Mouse (Mus musculus) urinary bladder, postnatal 14 days (tissue): ENCODE data around the gene Fig4.

Experiments
- DNase-seq: peaks from one replicate; pipeline ENCODE4 v3.0.0; 2021; ENCODE audit warnings: low spot score

Fig4 gene

DNA sequence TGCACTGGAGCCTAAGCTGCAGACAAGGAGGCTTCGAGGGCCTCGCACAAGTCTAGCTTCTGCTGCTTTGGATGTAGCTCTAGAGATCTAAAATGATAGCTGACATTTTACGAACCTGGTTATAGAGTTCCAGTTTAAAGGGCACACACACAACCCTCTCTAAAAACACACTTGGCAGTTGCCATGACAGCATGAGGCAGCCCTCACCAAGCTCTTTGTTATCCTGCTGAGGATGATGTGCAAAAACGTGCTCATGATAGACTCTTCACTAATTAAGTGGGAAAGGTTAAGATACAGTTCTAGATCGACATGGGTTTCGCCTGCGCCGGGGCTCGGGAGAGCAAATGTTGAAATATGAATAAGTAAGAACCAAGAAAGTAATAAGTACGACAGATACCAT, 84.2 kb downstream of the Fig4 start:
- DNase-seq, result no peak

DNA sequence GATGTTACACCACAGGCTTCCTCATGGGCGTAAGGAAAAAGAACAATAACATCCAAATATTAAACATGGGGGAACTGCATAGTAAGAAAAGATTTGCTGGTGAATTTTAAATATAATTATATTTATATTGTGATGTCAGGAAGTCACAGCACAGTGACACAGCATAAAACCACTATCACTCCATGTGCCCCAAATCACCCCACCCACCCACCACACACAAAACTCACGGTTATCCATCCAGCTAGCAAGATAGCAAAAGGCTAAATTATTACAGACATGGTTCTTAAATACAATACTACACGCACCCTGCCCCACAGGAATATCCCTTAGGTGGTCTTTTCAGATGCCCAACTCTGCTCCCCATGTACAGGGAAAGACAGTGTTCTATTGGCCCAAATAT, 89.0 kb downstream of the Fig4 start:
- DNase-seq, result no peak

DNA sequence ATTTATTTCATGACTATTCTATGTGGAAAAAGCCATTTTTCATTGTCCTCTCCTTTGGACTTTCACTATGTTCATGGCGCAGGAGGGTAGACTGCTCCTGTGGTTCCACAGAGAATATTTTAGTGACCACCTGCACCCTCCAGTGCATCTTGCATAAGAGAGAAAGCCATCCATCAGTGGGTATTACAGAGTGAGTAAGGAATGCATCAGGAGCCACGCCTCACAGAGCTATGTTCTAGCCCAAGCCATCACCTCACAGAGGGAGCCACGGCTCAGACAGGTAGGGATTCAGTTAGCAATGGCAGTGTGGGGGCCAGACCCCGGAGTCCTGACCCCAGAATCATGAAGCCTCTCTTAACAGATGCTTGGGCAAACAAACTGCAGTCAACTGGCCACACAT, 93.5 kb downstream of the Fig4 start:
- no peak for DNase-seq

DNA sequence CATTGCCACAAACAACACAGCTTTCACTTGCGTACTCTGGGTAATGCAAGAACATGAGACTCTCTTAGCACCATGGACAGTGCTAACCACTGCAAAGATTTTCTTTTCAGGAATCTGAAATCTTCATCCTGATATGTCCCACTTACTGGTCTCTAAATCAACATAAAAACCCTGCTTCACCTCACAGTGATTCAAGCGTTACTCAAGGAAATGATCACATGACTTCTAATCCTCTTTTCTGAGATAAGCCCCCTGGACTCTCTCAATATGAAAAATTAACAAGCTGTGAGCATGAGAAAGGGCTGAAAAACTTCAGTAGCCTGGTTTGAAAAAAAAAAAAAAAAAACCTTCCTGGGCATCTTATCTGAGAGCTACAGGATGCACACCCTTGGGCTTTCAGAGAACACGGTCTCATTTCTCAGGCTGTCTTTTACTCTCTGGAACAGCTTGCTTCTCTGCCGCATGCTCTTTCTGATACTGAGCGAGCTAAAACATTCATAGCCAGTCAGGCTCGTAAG, 94.1 kb downstream of the Fig4 start:
- no peak for DNase-seq

DNA sequence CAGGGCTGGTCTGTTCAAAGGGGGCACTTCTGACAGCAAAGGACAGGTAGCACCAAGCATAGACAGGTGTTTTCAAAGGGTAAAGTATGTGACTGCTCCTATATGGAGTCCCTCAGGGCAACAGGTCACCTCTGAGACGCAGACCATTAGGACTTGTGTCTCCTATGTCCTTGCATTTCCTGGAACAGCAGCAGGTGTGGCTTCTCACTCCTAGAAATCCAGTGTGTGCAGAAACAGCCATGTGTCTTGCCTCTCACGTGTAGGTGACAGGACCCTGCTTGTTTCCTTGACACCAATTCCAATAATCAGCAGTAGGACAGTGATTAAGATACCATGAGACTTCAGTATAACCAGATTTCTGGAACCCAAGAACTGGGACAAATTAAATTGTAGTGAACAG, 97.4 kb downstream of the Fig4 start:
- DNase-seq, result no peak

DNA sequence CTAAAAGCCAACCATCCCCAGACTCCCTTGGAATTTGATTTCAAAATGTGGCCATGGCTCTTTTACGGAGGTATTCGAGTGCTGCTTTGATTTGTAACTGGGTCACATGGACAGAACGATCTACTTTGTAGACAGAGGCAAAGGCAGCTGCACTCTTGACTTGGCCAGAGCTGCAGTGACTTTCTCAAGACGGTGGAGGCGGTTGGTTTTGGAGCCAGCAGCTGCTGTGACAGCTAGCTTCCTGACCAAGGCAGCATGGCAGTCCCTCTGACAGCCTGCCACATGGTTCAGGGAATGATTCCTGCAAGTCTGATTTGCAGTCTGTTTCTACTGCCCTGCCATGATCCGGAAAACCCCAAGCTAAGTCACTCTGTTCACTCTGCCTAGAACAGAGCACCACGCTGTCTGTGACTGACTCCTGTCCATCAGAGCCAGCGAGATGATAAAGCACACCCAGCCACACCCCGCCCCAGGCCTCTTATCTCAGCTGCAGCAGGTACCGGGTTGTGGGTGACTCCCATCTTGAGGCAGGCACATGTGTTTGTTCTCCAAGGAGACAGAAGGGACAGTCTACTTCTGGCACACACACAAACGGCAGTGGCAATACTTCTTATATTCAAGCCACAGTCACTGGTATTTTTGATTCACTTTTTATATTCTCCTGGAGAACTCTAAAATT, 98.3 kb downstream of the Fig4 start:
- DNase-seq, result no peak

DNA sequence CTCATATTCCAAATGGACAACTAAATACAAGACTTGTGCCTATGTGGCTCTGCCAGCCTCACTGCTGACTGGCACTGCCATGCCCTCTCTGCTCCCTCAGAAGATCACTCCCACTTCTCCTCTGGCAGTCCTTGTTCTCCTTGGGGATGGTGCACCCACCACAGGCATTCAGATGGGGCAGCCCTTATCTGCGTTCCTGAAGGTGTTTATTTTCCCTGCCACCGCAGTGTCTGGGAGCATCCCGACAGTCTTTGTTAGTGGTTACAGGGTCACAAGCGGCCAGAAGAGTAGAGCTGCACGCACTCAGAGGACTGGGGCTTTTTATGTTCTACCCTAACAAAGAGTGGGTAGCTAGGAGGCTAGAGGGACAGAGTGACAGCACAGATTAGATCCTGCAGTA, 98.9 kb downstream of the Fig4 start:
- no peak for DNase-seq

DNA sequence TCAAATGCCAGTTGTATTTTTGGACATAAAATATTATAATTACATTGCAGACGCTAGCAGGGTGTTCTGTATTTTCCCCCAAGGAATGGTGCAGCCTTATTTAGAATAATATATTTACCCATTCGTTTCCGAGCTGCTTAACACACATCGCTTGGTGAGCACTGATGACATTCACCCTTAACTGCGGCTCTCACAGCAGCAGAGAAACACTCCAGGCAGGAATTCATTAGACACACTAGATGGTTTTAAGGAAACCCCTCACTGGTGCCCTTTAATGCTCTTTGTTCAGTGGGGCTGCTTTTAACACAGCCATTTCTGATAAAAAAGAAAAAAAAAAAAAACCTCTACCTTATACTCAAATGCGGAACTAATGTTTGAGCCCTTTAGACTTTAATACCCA, 104.3 kb downstream of the Fig4 start:
- no peak for DNase-seq

DNA sequence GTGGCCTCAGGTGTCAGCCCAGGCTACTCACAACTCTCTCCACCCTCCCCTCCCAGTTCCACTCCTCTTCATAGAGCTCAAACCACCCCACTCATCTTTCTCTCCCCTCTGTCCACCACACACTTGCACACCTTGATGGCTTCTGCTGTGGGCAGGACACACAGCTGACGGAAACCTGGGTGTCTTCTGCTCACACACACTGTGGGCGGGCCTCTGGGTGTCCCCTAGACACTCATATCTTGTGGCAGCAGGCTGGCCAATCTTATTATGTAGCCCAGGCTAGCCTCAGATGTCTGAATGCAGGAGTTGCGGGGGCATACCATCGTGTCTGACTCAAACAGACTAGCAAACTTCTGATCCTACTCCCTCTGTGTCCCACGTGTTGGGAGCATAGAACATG, 105.3 kb downstream of the Fig4 start:
- no peak for DNase-seq

DNA sequence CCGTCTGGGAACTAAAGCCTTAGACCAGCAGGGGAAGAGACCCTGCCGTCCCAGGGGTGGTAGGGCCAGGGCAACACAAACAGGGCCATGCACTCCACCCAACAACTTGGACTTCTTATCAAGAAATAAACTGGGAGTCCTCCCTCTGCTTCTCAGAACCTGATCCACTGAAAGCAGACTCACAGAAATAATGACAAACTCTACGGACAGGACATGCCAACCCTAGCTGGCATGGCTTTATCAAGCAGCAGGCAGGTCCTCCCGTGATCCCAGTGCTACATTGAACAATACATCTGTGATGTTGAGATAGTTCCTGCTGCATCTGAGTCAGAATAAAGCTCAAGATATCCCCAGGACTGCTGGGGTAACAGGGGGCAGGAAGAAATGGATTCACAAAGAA, 106.8 kb downstream of the Fig4 start:
- DNase-seq, result no peak

DNA sequence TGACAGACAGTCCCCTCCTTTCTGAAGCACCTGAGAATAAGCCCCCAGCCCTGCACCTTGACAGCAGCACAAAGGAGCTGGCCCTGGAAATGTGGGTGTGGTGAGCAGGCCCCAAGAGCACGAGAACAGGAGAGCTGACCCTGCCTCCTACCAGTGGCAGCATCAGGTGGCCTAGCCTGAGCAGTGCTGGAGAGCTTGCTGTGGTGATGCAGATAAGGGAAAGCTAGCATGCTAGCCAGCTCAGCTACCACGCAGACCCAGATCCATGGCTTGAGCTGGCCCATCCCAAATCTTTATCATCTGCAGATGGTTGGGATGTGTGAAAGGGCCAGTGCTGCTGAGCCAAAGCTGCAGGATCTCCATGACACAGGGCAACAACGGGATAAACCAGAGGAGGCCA, 113.7 kb downstream of the Fig4 start:
- DNase-seq, result no peak

DNA sequence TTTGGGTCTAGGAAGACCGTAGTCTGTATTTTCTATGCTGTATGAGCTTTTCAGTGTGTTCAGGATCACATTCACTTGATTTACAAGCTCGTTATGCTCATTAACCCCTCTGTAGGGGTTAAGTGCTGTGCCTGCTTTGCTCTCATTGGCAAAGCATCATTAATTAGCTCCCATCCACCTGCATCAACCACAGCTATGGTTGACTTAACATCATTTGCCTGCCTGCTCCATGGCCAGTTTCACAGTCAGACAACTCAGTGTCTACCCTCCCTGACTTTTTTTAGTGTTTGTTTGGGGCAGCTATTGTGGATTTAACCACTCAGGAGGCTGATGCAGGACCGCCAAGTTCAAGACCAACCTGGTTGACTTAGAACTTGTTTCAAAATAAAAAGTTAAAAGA, 119.1 kb downstream of the Fig4 start:
- no peak for DNase-seq

DNA sequence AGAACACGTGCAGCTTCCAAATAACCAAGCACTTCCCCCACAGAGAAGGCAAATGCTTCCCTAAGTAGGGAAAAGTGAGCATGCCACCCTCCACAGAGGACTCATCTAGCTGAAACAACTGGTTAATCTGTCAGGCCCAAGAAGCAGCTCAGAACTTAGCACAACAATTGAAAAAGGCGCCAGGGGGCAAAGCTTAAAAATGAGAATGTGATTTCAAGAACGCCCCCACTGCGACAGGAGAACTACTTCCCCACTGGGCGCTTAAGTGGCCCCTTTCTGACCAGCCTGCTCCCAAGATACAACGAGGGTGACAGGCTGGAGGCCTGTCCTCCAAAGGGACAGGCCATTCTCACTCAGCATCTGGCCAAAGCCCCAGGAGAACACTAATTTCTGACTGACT, 120.4 kb downstream of the Fig4 start:
- no peak for DNase-seq

DNA sequence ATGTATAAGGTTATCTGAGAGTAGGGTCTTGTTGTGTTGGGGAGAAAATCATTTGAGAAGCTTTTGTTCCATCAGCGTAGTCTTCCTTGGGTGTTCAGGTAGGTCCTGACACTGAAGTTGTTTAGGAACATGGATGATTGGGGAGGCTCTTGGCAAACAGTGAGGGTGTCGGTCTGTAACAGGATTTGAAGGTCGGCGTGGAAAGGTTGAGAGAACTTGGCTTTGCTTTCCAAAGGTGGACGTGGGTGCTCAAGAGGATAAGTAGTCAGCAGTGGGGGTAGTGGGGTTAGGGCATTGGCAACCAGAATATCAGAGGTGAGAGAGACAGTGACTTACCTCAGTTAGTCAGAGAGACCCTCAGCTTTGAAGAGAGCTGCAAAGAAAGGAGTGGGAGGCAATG, 136.9 kb downstream of the Fig4 start:
- DNase-seq, result no peak

DNA sequence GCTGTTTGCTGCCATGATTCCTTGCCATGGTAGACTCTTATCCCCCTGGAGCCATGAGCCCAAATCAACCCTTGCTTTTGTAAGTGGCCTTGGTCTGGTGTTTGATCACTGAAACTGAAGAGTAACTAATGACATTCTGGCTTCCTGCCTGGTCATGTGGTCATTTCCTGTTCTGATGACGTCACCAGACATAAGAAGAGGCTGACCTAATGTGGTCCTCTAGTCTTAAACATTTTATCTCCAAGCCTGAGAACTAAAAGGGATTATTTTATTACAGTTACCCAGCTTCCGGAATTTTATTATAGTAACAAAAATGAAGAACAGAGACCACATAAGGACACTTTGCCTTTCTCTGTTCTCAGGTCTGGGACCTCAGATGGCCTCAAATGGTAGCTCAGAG, 140.0 kb downstream of the Fig4 start:
- no peak for DNase-seq

DNA sequence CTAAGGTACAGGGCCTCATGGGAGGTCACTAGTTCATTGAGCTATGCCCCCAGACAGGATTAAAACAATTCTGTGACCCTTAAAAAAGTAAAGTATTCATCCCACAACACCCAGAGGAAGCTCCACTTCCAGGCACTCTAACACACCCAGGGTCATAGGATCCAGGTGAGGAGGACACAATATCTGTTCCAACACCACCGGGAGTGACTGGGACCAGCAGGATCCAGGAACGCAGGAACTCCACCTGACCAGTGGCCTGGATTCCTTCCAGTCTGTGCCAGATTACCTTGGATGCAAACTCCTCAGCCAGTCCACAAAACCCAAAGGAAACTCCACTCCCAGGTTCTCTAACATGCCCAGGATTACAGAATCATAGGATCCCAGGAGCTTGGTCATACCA, 145.8 kb downstream of the Fig4 start:
- no peak for DNase-seq

DNA sequence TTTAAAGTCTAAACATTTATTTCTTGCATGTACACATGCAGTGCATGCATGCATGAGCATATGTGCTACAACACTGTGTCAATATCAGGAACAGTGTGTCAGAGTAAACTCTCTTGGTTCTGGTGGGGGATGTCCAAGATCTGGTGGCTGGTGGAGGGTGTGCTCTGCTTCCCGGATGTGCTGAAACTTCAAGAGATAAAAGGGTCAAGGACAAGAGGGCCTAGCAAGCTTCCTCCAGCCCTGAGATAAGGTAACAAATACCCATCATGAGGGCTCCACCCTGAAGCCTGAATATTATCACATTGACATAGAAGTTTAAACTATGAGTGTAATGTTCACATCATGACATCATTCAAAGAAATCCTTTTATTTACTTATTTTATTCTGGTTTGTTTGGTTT, 146.4 kb downstream of the Fig4 start:
- DNase-seq, result no peak

DNA sequence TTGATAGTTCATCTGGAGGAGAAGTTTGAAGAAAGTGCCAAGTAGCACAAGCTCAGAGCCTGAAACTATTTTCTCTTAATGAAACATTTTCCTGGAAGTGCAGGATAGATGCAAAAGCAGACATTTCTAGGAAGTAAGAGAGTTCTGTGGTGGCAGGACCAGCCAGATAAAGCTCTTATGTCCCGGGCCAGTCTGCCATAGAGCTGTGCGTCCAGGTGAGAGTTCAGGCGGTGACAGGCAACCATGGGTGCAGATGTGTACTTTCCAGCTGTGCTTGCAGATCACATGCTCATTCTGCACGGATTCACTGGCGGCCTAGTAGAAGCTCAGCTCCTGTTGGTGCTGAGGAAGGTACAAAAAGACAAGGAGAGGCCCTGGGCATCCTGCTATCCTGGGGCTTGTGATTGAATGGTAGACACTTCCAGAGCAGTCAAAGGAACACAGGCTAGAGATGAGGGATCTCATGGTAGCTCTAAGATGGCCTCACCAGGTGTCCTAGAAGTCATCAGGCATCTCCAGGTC, 149.8 kb downstream of the Fig4 start:
- DNase-seq, result no peak

DNA sequence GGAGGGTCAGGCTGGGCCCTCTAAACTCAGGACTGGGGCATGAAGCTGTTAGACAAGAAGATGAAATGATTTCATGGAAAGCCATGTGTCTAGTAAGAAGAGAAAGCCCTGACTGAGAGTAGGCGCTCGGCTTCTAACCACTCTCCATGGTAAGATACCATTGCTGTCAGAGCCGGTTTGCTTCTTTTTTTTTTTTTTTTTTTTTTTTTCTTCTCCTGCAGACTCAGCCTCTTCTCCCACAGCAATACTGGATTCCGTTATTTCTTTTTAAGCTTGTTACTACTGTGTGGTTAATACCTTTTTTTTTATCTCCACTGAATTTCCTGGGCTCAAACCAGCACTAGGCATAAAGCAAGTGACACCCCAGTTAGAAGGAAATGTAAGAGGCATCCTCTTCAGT, 151.2 kb downstream of the Fig4 start:
- no peak for DNase-seq

DNA sequence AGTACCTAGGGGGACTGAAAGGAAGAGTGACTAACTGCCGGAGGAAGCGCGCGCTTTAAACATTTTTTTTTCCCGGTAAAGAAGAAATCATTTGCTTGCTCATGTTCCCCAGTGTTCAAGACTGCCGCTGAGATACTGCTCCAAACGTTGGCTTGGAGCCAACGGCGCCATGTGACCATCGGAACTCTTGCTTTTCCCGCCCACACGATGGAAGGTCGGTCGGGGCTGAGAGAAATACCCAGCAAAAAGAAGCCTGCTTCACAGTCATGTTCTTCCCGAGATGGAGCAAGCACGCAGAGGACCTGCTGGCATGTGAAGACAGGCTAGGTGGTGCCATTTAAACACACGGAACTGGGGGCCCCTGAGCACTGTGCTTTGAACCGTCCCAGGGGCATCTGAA, 151.6 kb downstream of the Fig4 start:
- DNase-seq, result no peak

DNA sequence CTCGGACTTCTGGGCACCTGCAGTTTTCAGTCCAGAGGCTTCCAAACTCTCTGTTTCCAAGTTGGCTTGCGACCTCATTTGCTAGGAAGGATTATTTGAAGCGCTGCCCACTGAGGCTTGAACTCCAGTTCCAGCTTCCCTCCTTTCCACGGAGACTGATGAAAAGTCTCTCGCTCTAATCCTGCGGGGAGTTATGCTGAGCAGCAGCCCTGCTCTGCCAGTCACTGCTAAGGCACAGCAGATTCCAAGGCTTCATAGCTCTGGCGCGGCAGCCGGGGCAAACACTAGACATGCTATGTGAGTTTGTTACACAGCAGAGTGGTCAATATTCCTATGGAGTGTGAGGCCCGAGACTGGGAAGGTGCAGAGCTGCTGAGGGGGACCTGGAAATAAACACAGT, 152.0 kb downstream of the Fig4 start:
- no peak for DNase-seq

DNA sequence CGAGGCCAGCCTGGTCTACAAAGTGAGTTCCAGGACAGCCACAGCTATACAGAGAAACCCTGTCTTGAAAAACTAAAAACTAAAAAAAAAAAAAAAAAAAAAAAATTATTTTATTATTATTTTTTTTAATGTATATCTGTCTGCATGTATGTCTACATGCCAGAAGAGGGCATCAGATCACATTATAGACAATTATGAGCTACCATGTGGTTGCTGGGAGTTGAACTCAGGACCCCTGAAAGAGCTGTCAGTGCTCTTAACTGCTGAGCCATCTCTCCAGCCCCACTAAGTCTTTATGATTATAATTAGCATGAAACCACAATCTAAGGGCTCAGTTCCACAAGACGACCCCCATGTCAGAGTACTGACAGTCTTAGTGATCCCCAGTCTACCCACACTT, 152.6 kb downstream of the Fig4 start:
- DNase-seq, result no peak

DNA sequence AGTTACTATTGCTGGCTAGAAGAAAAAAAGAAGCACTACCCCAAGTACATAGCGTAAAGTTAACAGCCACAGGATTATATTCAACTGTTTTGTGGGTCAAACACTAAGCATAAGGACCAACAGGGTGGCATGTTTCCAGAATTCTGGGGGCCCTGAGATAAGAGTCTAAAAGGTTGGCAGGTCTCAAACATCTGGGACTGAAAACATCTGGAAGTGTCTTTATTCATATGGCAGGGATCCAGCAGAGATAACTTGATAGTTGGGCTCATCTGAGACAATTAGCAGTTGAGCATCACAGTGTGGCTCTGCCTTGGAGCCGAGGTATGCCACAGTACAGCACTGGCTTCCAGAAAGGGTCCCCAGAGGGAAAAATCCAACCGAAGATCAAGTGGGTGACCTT, 153.8 kb downstream of the Fig4 start:
- DNase-seq, result no peak

DNA sequence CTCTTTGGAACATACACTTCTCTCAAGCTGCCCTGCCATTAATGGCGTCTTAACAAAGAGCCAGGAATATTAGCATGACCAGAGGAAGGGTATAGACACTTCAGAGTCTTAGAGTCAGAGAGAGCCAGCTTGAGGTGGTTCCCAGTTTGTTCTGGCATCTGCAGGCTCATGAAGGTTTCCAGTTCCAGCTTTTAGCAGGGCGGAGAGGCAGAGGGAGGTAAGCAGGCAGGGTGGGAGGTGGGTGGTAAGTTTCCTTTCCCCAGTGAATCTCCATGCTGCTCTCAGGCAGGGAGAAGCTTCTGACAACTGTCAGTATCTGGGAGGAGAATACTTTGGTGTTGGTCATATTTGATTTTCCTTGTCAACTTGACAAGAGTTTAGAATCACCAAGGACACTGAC, 156.9 kb downstream of the Fig4 start:
- DNase-seq, result no peak
